Mouse (Mus musculus) mouse embryonic stem cell (cell line): ENCODE data around the gene Foxl1.

Experiments
- in situ Hi-C, 2 experiments: fragments of 300-500 bp; cut with MboI; formaldehyde crosslinking; loops; 1 replicate in 1 of 2; 3 replicates in 1 of 2; pipeline ENCODE4 v1.14.3; 2019 to 2020; ENCODE audit warnings: low sequenced_read_pairs in 2 of 2, low pct_unique_long_range_greater_than_20kb in 1 of 2, mixed read lengths in 1 of 2; ENCODE audit not compliant: unreplicated experiment in 1 of 2

Foxl1 gene

DNA sequence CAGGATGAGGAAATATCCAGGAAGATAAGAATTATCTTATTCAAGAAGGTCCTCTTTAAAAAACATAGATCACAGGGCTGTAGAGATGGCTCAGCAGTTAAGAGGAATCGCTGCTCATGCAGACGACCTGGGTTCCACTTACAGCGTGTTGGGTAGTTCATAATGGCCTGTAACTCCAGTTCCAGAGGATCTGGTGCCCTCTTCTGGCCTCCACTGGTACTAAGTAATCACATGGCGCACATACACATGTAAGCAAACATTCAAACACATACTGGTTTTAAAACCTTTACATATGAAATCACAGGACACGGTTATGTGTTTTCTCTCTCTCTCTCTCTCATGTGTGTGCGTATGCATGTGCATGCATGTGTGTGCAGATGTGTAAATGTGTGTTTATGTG, 9.1 kb downstream of the Foxl1 start:
- in situ Hi-C loops: loop anchor here in 1 of 2 experiments (25.0 kb wide), 1 partner anchor 600 kb away; the partner anchor contains the start of gene Jph3

DNA sequence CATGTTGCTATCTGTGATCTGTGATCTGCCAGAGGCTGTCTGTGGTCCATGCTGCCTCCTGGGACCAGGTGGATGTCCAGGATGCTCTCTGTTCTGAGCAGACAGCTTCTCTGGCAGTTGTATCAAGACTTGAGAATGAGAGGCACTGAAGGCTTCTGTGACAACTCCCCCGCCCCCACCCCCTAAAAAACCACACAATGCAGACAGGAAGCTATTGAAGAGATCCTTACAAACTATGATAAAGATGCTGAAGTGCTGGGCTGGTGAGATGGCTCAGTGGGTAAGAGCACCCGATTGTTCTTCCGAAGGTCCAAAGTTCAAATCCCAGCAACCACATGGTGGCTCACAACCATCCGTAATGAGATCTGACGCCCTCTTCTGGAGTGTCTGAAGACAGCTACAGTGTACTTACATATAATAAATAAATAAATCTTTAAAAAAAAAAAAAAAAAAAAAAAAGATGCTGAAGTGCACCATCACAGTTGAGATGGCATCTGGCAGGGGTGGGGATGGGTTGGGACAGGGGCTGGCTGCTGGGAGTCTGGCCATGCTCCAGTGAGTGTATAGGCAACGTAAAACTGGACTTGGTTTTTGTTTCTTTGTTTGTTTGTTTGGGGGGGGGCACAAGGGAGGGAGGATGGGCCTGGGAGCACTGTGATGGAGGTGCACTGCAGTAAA, 17.9 kb downstream of the Foxl1 start:
- in situ Hi-C loops: loop anchor here in 1 of 2 experiments (25.0 kb wide), 1 partner anchor 592 kb away; the partner anchor contains the start of gene Jph3

DNA sequence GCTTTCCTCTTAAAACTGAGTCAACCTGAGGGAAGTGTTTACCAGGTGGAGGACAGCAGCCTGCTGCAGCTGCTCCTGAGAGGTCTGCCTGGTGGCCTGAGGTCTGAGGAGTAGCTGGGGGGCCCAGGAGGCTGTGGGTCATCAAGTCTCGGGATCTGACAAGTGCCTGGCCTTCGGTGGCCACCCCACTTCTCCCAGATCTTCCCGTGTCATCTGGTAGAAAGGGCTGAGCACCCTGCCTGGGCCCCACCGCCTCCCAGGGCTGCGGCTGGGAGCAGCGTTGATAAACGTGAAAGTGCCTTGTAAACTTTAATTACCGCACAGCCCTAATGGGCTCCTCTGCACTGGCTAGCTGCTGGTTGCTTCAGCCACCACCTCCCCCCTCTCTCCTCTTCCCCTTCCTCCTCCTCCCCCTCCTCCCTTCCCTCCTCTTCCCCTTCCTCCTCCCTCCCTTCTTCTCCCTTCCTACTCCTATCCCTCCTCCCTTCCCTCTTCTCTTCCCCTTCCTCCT, 20.9 kb downstream of the Foxl1 start:
- in situ Hi-C loops: loop anchor here in 1 of 2 experiments (25.0 kb wide), 1 partner anchor 589 kb away; the partner anchor contains the start of gene Jph3

DNA sequence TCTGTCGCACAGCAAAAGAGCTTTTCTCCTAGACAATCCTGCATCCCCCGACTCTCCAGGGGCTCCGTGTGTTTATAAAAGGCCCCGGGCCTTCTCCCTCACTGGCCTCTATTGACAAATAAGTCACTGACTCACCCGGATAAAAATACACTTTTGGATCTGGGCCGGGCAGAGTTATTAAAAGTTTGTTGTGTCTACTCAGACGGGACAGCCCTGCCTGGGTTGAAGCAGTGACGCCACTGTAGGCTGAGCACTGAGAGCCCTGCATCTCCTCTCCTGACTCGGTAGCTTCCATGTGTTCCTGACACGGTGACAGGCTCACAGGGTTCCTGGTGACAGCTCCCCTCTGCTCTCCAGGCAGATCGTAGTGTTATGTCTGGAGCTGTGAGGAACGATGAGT, 24.7 kb downstream of the Foxl1 start:
- in situ Hi-C loops: no loop called here

- in situ Hi-C loops: no loop called here
Observed at GRCm38 (mm10) chr8:121156990-121157491, 29.3 kb downstream of the Foxl1 start.

- in situ Hi-C loops: no loop called here
Observed at GRCm38 (mm10) chr8:121158812-121159211, 31.1 kb downstream of the Foxl1 start.

DNA sequence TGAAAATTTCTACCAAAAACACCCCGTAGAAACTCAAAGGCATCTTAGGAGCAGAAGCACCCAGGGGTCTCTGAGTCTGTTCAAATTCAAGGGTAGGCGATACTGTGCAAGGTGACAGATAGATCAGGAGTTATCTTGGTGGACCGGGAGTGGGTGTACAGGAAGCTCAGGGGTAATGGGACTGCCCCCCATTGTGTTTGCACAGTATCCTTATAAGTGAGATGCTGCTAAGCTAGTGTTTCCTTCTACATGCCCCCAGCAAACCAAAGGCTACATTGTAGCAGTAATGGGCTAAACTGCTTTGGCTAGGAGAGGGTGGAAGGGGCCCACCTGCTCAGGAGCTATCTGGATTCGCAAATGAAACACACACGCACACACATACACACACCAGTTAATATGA, 33.7 kb downstream of the Foxl1 start:
- in situ Hi-C loops: no loop called here

- in situ Hi-C loops: no loop called here
Observed at GRCm38 (mm10) chr8:121162413-121162812, 34.7 kb downstream of the Foxl1 start.

GRCm38 (mm10) chr8:121162906-121163695, 35.4 kb downstream of the Foxl1 start:
- in situ Hi-C loops: no loop called here

DNA sequence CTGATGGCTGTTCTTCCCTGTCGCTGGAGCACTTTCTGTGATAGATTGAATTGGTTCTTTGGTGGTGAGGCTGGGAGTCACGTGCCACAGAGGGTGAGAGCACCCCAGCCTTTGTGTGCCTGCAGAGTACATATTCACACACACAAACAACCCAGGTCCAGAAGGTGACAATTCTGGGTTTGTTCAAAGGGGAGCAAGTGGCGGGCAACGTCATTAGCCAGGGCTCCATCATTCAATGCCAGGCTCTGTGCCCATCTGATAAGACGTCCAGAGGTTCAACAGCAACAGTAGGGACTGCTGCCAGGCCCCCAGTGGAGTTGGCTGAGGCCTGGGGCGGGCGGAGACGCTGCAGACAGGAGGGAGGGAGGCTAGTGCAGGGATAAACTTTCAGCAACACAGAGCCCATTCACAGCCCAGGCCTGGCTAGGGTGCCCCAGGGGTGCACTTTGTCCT, 36.3 kb downstream of the Foxl1 start:
- in situ Hi-C loops: no loop called here

DNA sequence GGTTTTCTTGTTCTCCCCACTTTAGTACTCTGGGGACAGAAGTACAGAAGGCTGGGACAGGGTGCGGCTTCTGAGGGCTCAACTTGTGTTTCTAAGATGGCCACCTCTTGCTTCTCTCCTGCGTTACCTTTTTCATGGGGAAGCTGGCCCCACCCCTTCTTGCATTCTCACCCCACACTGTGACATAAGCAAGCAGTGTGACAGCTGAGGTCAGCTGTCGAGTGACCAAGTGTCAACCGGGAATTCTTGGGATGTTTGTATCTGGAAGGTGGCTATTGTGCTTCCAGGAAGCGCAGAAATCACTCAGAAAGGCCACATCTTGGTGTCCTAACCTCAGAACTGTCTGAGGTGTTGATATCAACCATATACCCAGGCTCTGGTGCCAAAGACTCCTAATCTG, 40.3 kb downstream of the Foxl1 start:
- in situ Hi-C loops: no loop called here

DNA sequence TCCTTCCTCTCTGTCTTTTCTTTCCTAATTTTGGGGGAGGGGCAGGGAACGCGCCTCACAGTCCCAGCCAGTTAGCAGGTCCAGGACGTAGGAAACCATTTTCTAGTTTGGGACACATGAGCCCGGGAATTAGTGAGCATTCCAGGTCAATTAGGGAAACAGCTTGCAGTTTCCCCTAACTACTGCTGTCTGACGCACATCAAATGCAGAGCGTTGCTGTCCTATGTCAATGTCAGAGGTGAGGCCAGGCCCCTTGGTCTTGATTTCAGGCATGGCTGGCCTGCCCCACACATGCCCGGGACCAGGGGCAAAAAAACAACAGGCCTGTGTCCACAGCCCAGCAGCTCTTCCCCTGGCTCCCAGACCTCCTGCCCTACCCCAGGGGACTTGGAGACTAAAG, 42.4 kb downstream of the Foxl1 start:
- in situ Hi-C loops: no loop called here

DNA sequence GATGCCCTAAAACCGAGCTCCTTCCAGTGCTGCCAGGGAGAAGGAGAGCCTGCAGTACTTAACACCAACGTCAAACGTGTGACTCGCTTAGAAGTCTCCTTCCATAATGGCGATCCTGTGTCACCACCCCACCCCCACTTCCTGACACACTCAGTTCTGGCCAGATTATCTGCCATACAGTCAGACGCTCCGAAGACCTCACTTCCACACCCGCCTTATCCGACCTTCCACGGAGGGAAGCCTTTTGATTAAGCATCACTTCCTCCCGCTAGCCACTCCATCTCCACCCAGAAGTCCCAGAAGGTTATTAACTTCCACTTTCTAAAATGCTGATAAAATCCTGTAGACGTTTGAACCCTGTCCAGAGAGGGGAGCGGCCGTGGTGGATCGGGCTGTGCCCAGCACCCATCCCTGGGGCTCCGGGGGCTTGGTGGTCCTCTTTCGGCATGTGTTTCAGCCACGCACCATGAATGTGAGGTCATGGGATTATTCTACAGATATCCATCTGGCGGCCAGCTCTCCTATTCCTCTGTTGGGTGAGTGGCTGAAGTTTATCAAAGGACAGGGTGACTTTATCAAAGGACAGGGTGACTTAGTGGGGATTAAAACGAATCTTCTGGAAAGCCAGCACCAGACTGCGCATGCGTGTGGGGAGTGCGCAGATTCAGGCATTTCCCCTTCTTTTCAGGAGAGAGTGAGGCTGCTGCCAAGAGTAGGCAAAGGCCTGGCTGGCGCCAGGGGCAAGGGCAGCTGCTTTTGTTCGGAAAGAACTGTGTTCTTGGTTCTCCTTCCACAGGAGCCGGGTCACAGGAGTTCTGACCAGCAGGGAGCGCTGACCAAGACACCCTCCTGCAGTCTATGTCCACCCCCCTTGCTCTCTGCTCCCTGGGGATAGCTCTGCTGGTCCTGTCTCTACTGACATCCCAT, 43.1 kb downstream of the Foxl1 start:
- in situ Hi-C loops: no loop called here

DNA sequence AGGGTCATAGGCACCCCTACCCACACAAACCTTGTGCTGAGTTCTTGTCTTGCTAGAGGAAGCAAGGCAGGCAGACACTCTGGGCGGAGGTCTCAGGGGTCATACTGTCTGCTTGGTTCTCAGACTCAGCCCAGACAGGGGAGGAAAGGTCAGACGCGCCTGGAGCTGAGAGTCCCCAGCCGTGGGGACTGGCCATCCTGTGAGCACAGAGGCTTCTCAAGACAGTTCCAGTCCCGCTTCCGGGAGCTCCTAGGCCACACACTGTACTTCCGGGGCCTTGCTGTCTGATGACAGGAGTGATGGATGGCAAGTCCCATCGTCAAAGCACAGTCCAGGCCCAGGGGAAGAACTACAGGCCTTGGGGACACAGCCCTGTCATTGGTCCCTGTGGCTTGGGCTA, 44.8 kb downstream of the Foxl1 start:
- in situ Hi-C loops: no loop called here

GRCm38 (mm10) chr8:121174178-121174577, 46.4 kb downstream of the Foxl1 start:
- in situ Hi-C loops: no loop called here

- in situ Hi-C loops: no loop called here
Observed at GRCm38 (mm10) chr8:121174721-121175539, 47.2 kb downstream of the Foxl1 start.

GRCm38 (mm10) chr8:121175540-121176090, 47.9 kb downstream of the Foxl1 start:
- in situ Hi-C loops: no loop called here
